Mouse (Mus musculus) CH12.LX (cell line): ENCODE measurements at regions not wholly inside any gene's neighbourhood (a gene's known extent, or its start where the extent isn't known, plus 50 kb on each side); places are given as distances from the start of the nearest gene placed in this dataset.

Experiments used
- CTCF ChIP-seq, 2 experiments: IDR thresholded peaks in 1 of 2; conservative IDR thresholded peaks in 1 of 2; 2 replicates each; pipeline ENCODE4 v1.5.1; 2011 to 2012; ENCODE audit warnings: low read depth in 2 of 2, low read length in 2 of 2, improper control_type of control experiment in 1 of 2, inconsistent platforms in 1 of 2, mild to moderate bottlenecking in 1 of 2, moderate library complexity in 1 of 2
- ETS1 ChIP-seq: conservative IDR thresholded peaks from 2 replicates; pipeline ENCODE4 v1.6.1; 2012; ENCODE audit warnings: low read depth, mild to moderate bottlenecking, inconsistent platforms, low read length, improper control_type of control experiment, moderate library complexity
- HCFC1 ChIP-seq: IDR thresholded peaks from 2 replicates; pipeline ENCODE4 v1.6.1; 2012; ENCODE audit warnings: low read depth, mild to moderate bottlenecking, inconsistent platforms, low read length, improper control_type of control experiment
- MYC ChIP-seq: IDR thresholded peaks from 2 replicates; pipeline ENCODE4 v1.6.1; 2011; ENCODE audit warnings: low read depth, mild to moderate bottlenecking, improper control_type of control experiment, low read length
- NRF1 ChIP-seq: IDR thresholded peaks from 2 replicates; pipeline ENCODE4 v1.6.1; 2014; ENCODE audit warnings: low read depth, mild to moderate bottlenecking, inconsistent platforms, low read length, improper control_type of control experiment, moderate library complexity
- POLR2A ChIP-seq: IDR thresholded peaks from 2 replicates; pipeline ENCODE4 v1.6.1; 2011; ENCODE audit warnings: low read depth, mild to moderate bottlenecking, improper control_type of control experiment, low read length
- SIN3A ChIP-seq: IDR thresholded peaks from 2 replicates; pipeline ENCODE4 v1.6.1; 2012; ENCODE audit warnings: low read length, improper control_type of control experiment, inconsistent platforms
- USF2 ChIP-seq: conservative IDR thresholded peaks from 2 replicates; pipeline ENCODE4 v1.6.1; 2011; ENCODE audit warnings: low read depth, low read length, improper control_type of control experiment
- ZMIZ1 ChIP-seq: IDR thresholded peaks from 2 replicates; pipeline ENCODE4 v1.6.1; 2012; ENCODE audit warnings: low read depth, mild to moderate bottlenecking, inconsistent platforms, low read length, improper control_type of control experiment

DNA sequence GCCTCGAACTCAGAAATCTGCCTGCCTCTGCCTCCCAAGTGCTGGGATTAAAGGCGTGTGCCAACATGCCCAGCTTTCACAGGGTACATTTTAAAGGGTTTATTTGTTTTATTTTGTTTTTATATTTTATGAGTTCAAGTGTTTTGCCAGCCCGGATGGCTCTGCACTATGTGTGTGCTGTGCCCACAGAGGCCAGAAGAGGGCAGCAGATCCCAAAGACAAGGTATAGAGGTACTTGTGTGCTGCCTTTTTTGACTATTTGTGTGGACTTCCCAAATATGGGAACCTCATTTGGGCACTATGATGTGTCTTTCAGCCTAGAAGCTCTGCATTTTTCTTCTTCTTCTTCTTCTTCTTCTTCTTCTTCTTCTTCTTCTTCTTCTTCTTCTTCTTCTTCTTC lies 176.4 kb upstream of the Azi2 start:
- TF ChIP-seq ETS1 (no peak), CTCF (conservative IDR thresholded peaks at IDR 0.05 in 1 of 2, IDR thresholded peaks at IDR 0.05 in 1 of 2; ENCODE audit: low read depth in 2 of 2, low read length in 2 of 2) (peak in 1 of 2 experiments; percentile 9; a peak in 1 of 4 replicates), ZMIZ1 (no peak), MYC (no peak), HCFC1 (no peak), SIN3A (no peak), USF2 (no peak), POLR2A (no peak), NRF1 (no peak)
